Mouse (Mus musculus) midbrain, embryonic 14.5 days (tissue): Measurements from ENCODE around the gene Smg5. TPM values are rescaled to one million over a fixed set of nuclear protein-coding genes. Genes with fewer than 3 reads are reported as not detected.

ENCODE experiments used
- ATAC-seq: fragments of 200-750 bp; cut with Nextera tagmentation; 2 replicates; pipeline ENCODE4 v1.8.0; 2017; ENCODE audit warnings: moderate number of reproducible peaks, moderate library complexity; ENCODE audit not compliant: low FRiP score, low TSS enrichment
- DNase-seq: peaks from one replicate; pipeline ENCODE4 v3.0.0-alpha.2; 2015
- H3K27ac ChIP-seq: fragments of 300-500 bp; sonication (generic); replicated peaks from 2 replicates; pipeline ENCODE4 v1.5.1; 2014; ENCODE audit warnings: mild to moderate bottlenecking, low read depth, low read length, moderate library complexity
- H3K27me3 ChIP-seq: fragments of 300-500 bp; sonication (generic); 2 replicates; pipeline ENCODE4 v1.6.1; 2014; ENCODE audit warnings: low read length, control low read depth, mixed read lengths; ENCODE audit not compliant: control insufficient read depth, insufficient read depth
- H3K36me3 ChIP-seq: fragments of 300-500 bp; sonication (generic); 2 replicates; pipeline ENCODE4 v1.6.1; 2014; ENCODE audit warnings: low read length, control low read depth; ENCODE audit not compliant: control insufficient read depth, insufficient read depth
- H3K4me1 ChIP-seq: fragments of 300-500 bp; sonication (generic); 2 replicates; pipeline ENCODE4 v1.6.1; 2014; ENCODE audit warnings: mild to moderate bottlenecking, antibody characterized with exemption, low read length, control low read depth; ENCODE audit not compliant: control insufficient read depth, insufficient read depth
- H3K4me2 ChIP-seq: fragments of 300-500 bp; sonication (generic); 2 replicates; pipeline ENCODE4 v1.6.1; 2014; ENCODE audit warnings: mild to moderate bottlenecking, low read length, moderate library complexity
- H3K4me3 ChIP-seq: fragments of 300-500 bp; sonication (generic); replicated peaks from 2 replicates; pipeline ENCODE4 v1.5.1; 2014; ENCODE audit warnings: low read depth, low read length
- H3K9ac ChIP-seq: fragments of 300-500 bp; sonication (generic); replicated peaks from 2 replicates; pipeline ENCODE4 v1.6.1; 2014; ENCODE audit warnings: mild to moderate bottlenecking, low read length, moderate library complexity
- H3K9me3 ChIP-seq: fragments of 300-500 bp; sonication (generic); 2 replicates; pipeline ENCODE4 v1.6.1; 2016; ENCODE audit warnings: low read length, control low read depth, mixed read lengths; ENCODE audit not compliant: control insufficient read depth
- WGBS: fragments of 180-500 bp; shearing (Covaris S2); extraction: QIAGEN DNeasy Blood & Tissue Kit; methylation state at CpG from one replicate; pipeline ENCODE4 v1.1.7; 2014; 5-methylcytosine and 5-hydroxymethylcytosine counted together
- polyA plus RNA-seq: library from polyadenylated mRNA; unstranded; fragments of >200 nt; fragmentation: Nextera tagmentation; extraction: Ambion mirVana; gene quantifications from 2 replicates; pipeline ENCODE4 v1.2.1, GENCODE M21; 2014

Gene Smg5
- polyA plus RNA-seq, 1 experiment from 2014 or later = 57.0 TPM

GRCm38 (mm10) chr3:88299172-88299571 lies 36.9 kb upstream of the Smg5 start:
- Histone ChIP-seq H3K27me3 (no peaks in the 10 kb centered on the region), H3K4me1 (peaks cover 9% of the 10 kb centered on the region), H3K9me3 (no peaks in the 10 kb centered on the region), H3K4me2 (peak overlapping the region; percentile 69), H3K36me3 (peaks cover 52% of the 10 kb centered on the region), H3K27ac (no peak overlapping the region), H3K4me3 (no peak overlapping the region), H3K9ac (no peak overlapping the region)
- ATAC-seq = no peak
- no peak for DNase-seq
- WGBS = 98% methylated on average over 1 of the region's 1 CpGs

- H3K9ac ChIP-seq = peak within 1 kb of the TSS; percentile 71
- H3K4me1 ChIP-seq = peaks cover 12% of the 10 kb centered on the region
- H3K27ac ChIP-seq = peak within 1 kb of the TSS; percentile 45; the same call in 1 of the 2 replicates
- peaks cover 54% of the 10 kb centered on the region for H3K36me3 ChIP-seq
- peak; percentile 72 for ATAC-seq
- H3K4me3 ChIP-seq = peak within 1 kb of the TSS; percentile 65
- peak within 1 kb of the TSS; percentile 70 for H3K4me2 ChIP-seq
- WGBS = 2% methylated on average over 10 of the region's 10 CpGs
- peak; percentile 85 for DNase-seq
- H3K9me3 ChIP-seq = no peaks in the 10 kb centered on the region
- no peaks in the 10 kb centered on the region for H3K27me3 ChIP-seq
These were observed 11.1 kb upstream of the Smg5 start, which contains the start of gene Glmp for GRCm38 (mm10) chr3:88324951-88325405. Gene Glmp (plus strand): TSS chr3:88325023.

- no peak overlapping the region for H3K27ac ChIP-seq
- WGBS = 87% methylated on average over 5 of the region's 5 CpGs
- H3K4me2 ChIP-seq = no peak overlapping the region
- H3K27me3 ChIP-seq = no peaks in the 10 kb centered on the region
- H3K4me1 ChIP-seq = peaks cover 12% of the 10 kb centered on the region
- peaks cover 21% of the 10 kb centered on the region; the same call in 1 of the 2 replicates for H3K36me3 ChIP-seq
- DNase-seq (no peak), ATAC-seq (no peak)
- H3K9ac ChIP-seq = no peak overlapping the region
- no peaks in the 10 kb centered on the region for H3K9me3 ChIP-seq
- no peak overlapping the region for H3K4me3 ChIP-seq
These were observed 7.1 kb upstream of the Smg5 start for GRCm38 (mm10) chr3:88328956-88329355.

DNA sequence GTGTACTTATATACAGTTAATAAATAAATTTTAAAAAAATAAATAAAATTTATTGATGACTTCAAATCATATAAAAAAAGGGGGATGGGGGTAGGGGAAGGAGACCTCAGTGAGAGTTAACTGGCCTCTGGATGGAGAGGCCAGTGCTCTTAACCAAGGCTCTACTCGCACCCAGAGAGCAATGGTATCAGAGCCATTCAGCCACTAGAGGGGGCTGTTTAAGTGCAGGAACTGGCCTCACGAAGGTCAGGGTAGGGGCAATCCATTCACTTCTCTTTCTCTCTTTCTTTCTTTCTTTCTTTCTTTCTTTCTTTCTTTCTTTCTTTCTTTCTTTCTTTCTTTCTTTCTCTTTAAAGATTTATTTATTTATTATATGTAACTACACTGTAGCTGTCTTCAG lies 4.8 kb upstream of the Smg5 start:
- Histone ChIP-seq H3K4me2 (no peak overlapping the region), H3K36me3 (peaks cover 21% of the 10 kb centered on the region; the same call in 1 of the 2 replicates), H3K9me3 (no peaks in the 10 kb centered on the region), H3K9ac (no peak overlapping the region), H3K27me3 (no peaks in the 10 kb centered on the region), H3K4me3 (no peak overlapping the region), H3K27ac (no peak overlapping the region), H3K4me1 (0 out of 2 replicates have a peak, but pooled peaks cover 5% of the 10 kb centered on the region)
- no peak for ATAC-seq
- peak; percentile 45 for DNase-seq
- 9% methylated on average over 2 of the region's 2 CpGs for whole genome bisulfite sequencing

DNA sequence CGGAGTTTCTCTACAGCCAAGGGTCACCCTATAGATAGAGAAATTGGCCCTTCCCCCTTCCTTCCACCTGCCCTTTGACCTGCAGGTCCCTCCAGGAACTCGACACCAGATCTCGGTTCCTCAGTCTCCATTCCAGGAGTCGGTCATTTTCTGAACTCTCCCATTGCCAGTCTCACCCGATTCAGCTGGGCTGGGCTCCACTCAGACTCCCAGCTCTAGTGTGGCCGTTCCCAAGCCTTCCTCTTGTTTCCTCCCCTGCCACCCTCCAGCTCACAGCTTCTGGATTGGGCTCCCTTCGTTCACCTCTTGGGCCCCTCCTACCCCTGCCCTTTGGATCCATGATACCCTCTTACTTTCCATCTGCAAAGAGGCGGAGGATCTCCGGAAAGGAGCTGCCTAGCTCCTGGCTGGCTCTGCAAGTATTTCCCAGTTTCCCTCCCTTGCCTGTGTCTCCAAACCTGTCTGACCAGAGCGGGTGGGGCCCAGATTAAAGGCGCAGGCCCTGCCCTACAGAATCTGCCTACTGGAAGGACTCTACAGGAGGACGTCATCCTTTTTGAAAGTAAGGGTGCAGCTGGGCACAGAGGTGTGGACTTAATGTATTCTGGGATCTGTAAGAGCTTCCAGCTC lies 1.9 kb upstream of the Smg5 start:
- Histone ChIP-seq H3K4me2 (no peak overlapping the region), H3K27ac (no peak overlapping the region), H3K9me3 (no peaks in the 10 kb centered on the region), H3K4me3 (no peak overlapping the region), H3K4me1 (peaks cover 11% of the 10 kb centered on the region), H3K27me3 (no peaks in the 10 kb centered on the region), H3K9ac (no peak overlapping the region), H3K36me3 (peaks cover 6% of the 10 kb centered on the region; the same call in 1 of the 2 replicates)
- 65% methylated on average over 12 of the region's 12 CpGs for WGBS
- DNase-seq (no peak), ATAC-seq (no peak)

GRCm38 (mm10) chr3:88334902-88335435 lies 1.1 kb upstream of the Smg5 start:
- WGBS = 44% methylated on average over 3 of the region's 3 CpGs
- H3K27ac ChIP-seq = no peak overlapping the region
- H3K36me3 ChIP-seq = no peaks in the 10 kb centered on the region

DNA sequence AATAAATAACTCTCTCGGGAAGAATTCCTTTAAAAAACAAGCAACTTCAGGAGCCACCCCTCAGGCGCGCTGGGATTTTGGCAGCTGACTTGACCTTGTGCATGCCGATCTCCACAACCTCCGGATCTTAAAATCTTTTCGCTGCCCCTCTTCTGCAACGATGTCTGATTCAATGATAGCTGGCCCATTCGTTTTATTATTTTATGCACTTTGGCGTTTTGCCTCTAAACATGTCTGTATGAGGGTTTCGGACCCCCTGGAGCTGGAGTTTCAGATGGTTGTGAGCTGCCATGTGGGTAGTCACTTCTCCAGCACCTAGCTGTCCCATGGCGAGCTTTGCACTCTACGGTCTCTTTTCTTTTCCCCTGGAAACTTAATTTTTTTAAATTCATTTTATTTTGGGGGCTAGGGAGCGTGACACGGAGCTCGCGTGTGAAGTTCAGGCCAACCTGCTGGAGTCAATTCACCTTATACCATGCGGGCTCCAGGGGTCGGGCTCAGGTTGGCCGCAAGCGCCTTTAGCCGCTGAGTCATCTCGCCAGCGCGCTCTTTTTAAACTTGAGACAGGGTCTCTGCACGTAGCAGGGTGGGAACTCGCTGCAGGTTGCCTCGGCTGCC lies 515 bp upstream of the Smg5 start:
- H3K4me2 ChIP-seq = peak overlapping the region; percentile 78
- H3K36me3 ChIP-seq = no peaks in the 10 kb centered on the region
- no peaks in the 10 kb centered on the region for H3K9me3 ChIP-seq
- peak overlapping the region; percentile 92 for H3K9ac ChIP-seq
- peak overlapping the region; percentile 81 for H3K4me3 ChIP-seq
- no peaks in the 10 kb centered on the region for H3K27me3 ChIP-seq
- WGBS = 2% methylated on average over 27 of the region's 27 CpGs
- peaks cover 11% of the 10 kb centered on the region for H3K4me1 ChIP-seq
- DNase-seq = peak; percentile 3
- ATAC-seq = peak; percentile 49; the same call in 1 of the 2 replicates
- peak overlapping the region; percentile 94 for H3K27ac ChIP-seq

More at GRCm38 (mm10) chr3:88334902-88335435, 1.1 kb upstream of the Smg5 start:
- no peaks in the 10 kb centered on the region for H3K27me3 ChIP-seq
- peak overlapping the region; percentile 78 for H3K4me2 ChIP-seq
- DNase-seq (no peak), ATAC-seq (no peak)
- peak overlapping the region; percentile 81 for H3K4me3 ChIP-seq
- H3K9ac ChIP-seq = peak overlapping the region; percentile 92
- peaks cover 11% of the 10 kb centered on the region for H3K4me1 ChIP-seq
- no peaks in the 10 kb centered on the region for H3K9me3 ChIP-seq

- Histone ChIP-seq H3K4me3 (0 out of 2 replicates have a peak overlapping the region, but pooled peaks have one; percentile 2), H3K9ac (peak overlapping the region; percentile 26; the same call in 1 of the 2 replicates)
These were observed 1.4 kb downstream of the Smg5 start for GRCm38 (mm10) chr3:88337367-88338020.

More at GRCm38 (mm10) chr3:88337367-88338020, 1.4 kb downstream of the Smg5 start:
- 91% methylated on average over 11 of the region's 11 CpGs for WGBS
- Histone ChIP-seq H3K4me1 (peaks cover 11% of the 10 kb centered on the region), H3K36me3 (peaks cover 14% of the 10 kb centered on the region), H3K9me3 (no peaks in the 10 kb centered on the region), H3K27ac (no peak overlapping the region), H3K4me2 (peak overlapping the region; percentile 63), H3K27me3 (no peaks in the 10 kb centered on the region)
- ATAC-seq = no peak
- DNase-seq = no peak
